Mouse (Mus musculus): ENCODE data around the gene Arid3c.
"Not testable (repeated sequence)": the region's sequence is repeated elsewhere in the genome, so short reads cannot be mapped to it uniquely, and the experiment has no call there.

Gene Arid3c

GRCm38 (mm10) chr4:41704651-41705050, 26.3 kb downstream of the Arid3c start:
- DNase-seq = no peak

- not testable (repeated sequence) for DNase-seq
Observed at GRCm38 (mm10) chr4:41702226-41702625, 28.7 kb downstream of the Arid3c start.

GRCm38 (mm10) chr4:41700224-41700623, 30.7 kb downstream of the Arid3c start:
- not testable (repeated sequence) for DNase-seq

- not testable (repeated sequence) for DNase-seq
Observed at GRCm38 (mm10) chr4:41699783-41700182, 31.2 kb downstream of the Arid3c start, which contains the start of gene Il11ra1. Gene Il11ra1 (plus strand): TSS chr4:41699989.

- not testable (repeated sequence) for DNase-seq
Observed at GRCm38 (mm10) chr4:41698421-41699016, 32.4 kb downstream of the Arid3c start.

- peak; percentile 69 for DNase-seq
Observed at GRCm38 (mm10) chr4:41696930-41697841, 33.8 kb downstream of the Arid3c start, which contains the start of gene Cntfr. Gene Cntfr (minus strand): TSS chr4:41697089.

- not testable (repeated sequence) for DNase-seq
Observed at GRCm38 (mm10) chr4:41696452-41696851, 34.5 kb downstream of the Arid3c start.

GRCm38 (mm10) chr4:41695800-41696199, 35.1 kb downstream of the Arid3c start:
- not testable (repeated sequence) for DNase-seq

GRCm38 (mm10) chr4:41693511-41693910, 37.4 kb downstream of the Arid3c start:
- DNase-seq = not testable (repeated sequence)

GRCm38 (mm10) chr4:41690014-41690413, 40.9 kb downstream of the Arid3c start:
- DNase-seq = not testable (repeated sequence)

- not testable (repeated sequence) for DNase-seq
Observed at GRCm38 (mm10) chr4:41688562-41688961, 42.4 kb downstream of the Arid3c start.

- not testable (repeated sequence) for DNase-seq
Observed at GRCm38 (mm10) chr4:41685882-41686492, 45.0 kb downstream of the Arid3c start.

GRCm38 (mm10) chr4:41684931-41685453, 46.0 kb downstream of the Arid3c start:
- DNase-seq = not testable (repeated sequence)

GRCm38 (mm10) chr4:41684131-41684930, 46.6 kb downstream of the Arid3c start:
- DNase-seq = not testable (repeated sequence)

- DNase-seq = not testable (repeated sequence)
Observed at GRCm38 (mm10) chr4:41683303-41683702, 47.6 kb downstream of the Arid3c start.

- no peak for DNase-seq
Observed at GRCm38 (mm10) chr4:41682789-41683188, 48.2 kb downstream of the Arid3c start.

GRCm38 (mm10) chr4:41681947-41682346, 49.0 kb downstream of the Arid3c start:
- no peak for DNase-seq

- DNase-seq = no peak
Observed at GRCm38 (mm10) chr4:41681176-41681575, 49.8 kb downstream of the Arid3c start.

- DNase-seq = no peak
Observed at GRCm38 (mm10) chr4:41679291-41679690, 51.7 kb downstream of the Arid3c start.

- no peak for DNase-seq
Observed at GRCm38 (mm10) chr4:41678863-41679262, 52.1 kb downstream of the Arid3c start.

GRCm38 (mm10) chr4:41677006-41677629, 53.8 kb downstream of the Arid3c start:
- DNase-seq = no peak

All from thymus, postnatal 14 days (tissue).